Mouse (Mus musculus) midbrain, embryonic 16.5 days (tissue): ENCODE measurements around the gene Gm3448. TPM values are rescaled to one million over a fixed set of nuclear protein-coding genes. Genes with fewer than 3 reads are reported as not detected.
"Not testable (repeated sequence)": the region's sequence is repeated elsewhere in the genome, so short reads cannot be mapped to it uniquely, and the experiment has no call there.

ENCODE experiments used
- ATAC-seq: fragments of 200-750 bp; cut with Nextera tagmentation; 2 replicates; pipeline ENCODE4 v1.8.0; 2017; ENCODE audit warnings: moderate TSS enrichment
- H3K27ac ChIP-seq: fragments of 300-500 bp; sonication (generic); 2 replicates; pipeline ENCODE4 v1.5.1; 2014; ENCODE audit warnings: mild to moderate bottlenecking, low read length, mixed read lengths
- H3K27me3 ChIP-seq: fragments of 300-500 bp; sonication (generic); 2 replicates; pipeline ENCODE4 v1.6.1; 2014; ENCODE audit warnings: low read depth, low read length, mixed read lengths; ENCODE audit not compliant: control insufficient read depth, insufficient read depth
- H3K36me3 ChIP-seq: fragments of 300-500 bp; sonication (generic); 2 replicates; pipeline ENCODE4 v1.6.1; 2014; ENCODE audit warnings: mild to moderate bottlenecking, low read length, moderate library complexity, mixed read lengths; ENCODE audit not compliant: control insufficient read depth, insufficient read depth
- H3K4me1 ChIP-seq: fragments of 300-500 bp; sonication (generic); 2 replicates; pipeline ENCODE4 v1.6.1; 2014; ENCODE audit warnings: mild to moderate bottlenecking, low read length, mixed read lengths; ENCODE audit not compliant: control insufficient read depth, insufficient read depth
- H3K4me2 ChIP-seq: fragments of 300-500 bp; sonication (generic); 2 replicates; pipeline ENCODE4 v1.6.1; 2014; ENCODE audit warnings: mild to moderate bottlenecking, low read length, mixed read lengths
- H3K4me3 ChIP-seq: fragments of 300-500 bp; sonication (generic); 2 replicates; pipeline ENCODE4 v1.5.1; 2014; ENCODE audit warnings: low read depth, mild to moderate bottlenecking, low read length, moderate library complexity, mixed read lengths
- H3K9ac ChIP-seq: fragments of 300-500 bp; sonication (generic); 2 replicates; pipeline ENCODE4 v1.6.1; 2014; ENCODE audit warnings: low read depth, low read length, mixed read lengths
- H3K9me3 ChIP-seq: fragments of 300-500 bp; sonication (generic); replicated peaks from 2 replicates; pipeline ENCODE4 v1.6.1; 2014; ENCODE audit warnings: mild to moderate bottlenecking, low read length, mixed read lengths; ENCODE audit not compliant: control insufficient read depth, poor library complexity, severe bottlenecking
- WGBS: fragments of 180-500 bp; shearing (Covaris S2); extraction: QIAGEN DNeasy Blood & Tissue Kit; methylation state at CpG from one replicate; pipeline ENCODE4 v1.1.7; 2014; 5-methylcytosine and 5-hydroxymethylcytosine counted together
- polyA plus RNA-seq: library from polyadenylated mRNA; unstranded; fragments of >200 nt; fragmentation: Nextera tagmentation; extraction: Ambion mirVana; gene quantifications from 2 replicates; pipeline ENCODE4 v1.2.1, GENCODE M21; 2015

Gm3448 gene
- polyA plus RNA-seq, 1 experiment from 2014 or later = 4.7 TPM

DNA sequence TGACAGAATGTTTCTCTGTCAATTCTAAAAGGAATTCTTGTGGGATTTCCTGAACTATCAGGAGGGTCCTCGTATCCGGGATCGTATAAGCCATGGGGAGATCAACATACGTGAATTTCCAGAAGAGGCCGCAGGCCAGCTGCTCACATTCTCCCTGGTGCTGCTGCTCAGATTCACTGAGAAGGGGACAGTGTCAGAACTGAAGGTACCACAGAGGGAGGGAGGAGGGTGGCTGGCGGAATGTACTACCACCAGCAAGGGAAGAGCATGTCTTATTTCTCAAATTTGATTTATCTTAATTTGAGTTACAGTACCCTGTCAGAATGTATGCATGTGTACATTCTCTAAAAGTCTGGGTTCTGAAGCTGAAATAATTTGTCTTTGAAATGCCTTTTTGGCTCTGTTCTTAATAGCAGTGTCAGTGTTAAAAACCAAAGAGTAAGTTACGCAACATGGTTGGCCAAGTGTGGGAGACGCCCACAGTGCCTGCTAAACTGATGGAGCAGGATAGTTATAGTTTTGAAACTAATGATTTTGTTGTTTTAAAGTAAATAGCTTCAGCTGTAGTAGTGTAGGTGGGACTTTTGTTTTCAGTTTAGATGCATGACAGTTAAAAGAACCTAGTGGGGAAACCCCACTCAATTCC, 12.0 kb upstream of the Gm3448 start:
- not testable (repeated sequence) for H3K27ac ChIP-seq, H3K9ac ChIP-seq, H3K4me1 ChIP-seq, H3K36me3 ChIP-seq, H3K4me3 ChIP-seq, ATAC-seq, H3K4me2 ChIP-seq, H3K9me3 ChIP-seq, H3K27me3 ChIP-seq
- over 99% methylated on average over 5 of the region's 8 CpGs for WGBS

DNA sequence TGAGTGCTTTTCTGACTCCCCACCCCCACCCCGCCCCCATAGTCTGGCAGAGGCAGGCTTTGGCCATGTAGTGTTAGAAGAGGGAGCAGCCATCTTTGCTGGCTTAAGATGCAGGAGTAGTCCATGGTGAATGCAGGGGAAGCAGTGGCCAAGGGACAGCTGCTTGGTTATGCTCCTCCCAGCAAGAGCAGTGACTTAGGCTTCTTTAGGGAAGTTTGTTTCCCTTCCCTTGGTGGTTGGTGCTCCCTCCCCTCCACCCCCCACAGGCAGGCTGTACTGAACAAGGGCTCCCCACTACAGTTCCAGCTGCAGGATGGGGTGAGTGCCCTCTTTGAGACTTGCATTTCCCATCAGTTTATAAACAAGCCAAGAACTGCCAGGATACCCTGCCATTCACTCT, 11.4 kb upstream of the Gm3448 start:
- ATAC-seq, H3K4me2 ChIP-seq, H3K9ac ChIP-seq, H3K4me1 ChIP-seq, H3K4me3 ChIP-seq, H3K27ac ChIP-seq, H3K27me3 ChIP-seq, H3K9me3 ChIP-seq, H3K36me3 ChIP-seq: not testable (repeated sequence)
- 43% methylated on average over 1 of the region's 1 CpGs for WGBS

DNA sequence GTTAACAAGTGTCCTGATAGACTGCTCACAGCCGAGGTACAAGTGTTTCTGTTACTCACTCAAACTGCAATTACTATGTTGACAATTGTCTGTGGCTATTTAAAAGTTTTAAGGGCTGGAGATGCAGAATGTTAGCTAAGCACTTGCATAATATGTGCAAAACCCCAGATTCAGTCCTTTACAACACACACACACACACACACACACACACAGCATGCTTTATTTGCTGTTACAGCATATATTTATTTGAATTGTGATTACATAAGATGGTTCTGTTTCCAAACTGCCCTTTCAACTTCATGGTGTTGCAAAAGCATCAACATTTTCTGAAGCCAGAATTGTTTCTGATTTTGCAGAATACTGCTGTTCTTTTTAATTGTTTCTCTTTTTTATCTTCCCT, 9.0 kb upstream of the Gm3448 start:
- not testable (repeated sequence) for H3K4me2 ChIP-seq, H3K36me3 ChIP-seq, H3K9me3 ChIP-seq, ATAC-seq, H3K4me1 ChIP-seq, H3K27me3 ChIP-seq, H3K9ac ChIP-seq, H3K4me3 ChIP-seq, H3K27ac ChIP-seq
- no CpG with 5 or more reads among the region's 1 CpGs for WGBS

- H3K27ac ChIP-seq, ATAC-seq, H3K4me3 ChIP-seq, H3K9me3 ChIP-seq, H3K4me2 ChIP-seq, H3K36me3 ChIP-seq, H3K9ac ChIP-seq, H3K4me1 ChIP-seq, H3K27me3 ChIP-seq: not testable (repeated sequence)
- WGBS = no CpG with 5 or more reads among the region's 3 CpGs
These were observed 882 bp downstream of the Gm3448 start for GRCm38 (mm10) chr17:15040455-15040854.

- H3K27ac ChIP-seq, H3K27me3 ChIP-seq, H3K9me3 ChIP-seq, ATAC-seq, H3K4me3 ChIP-seq, H3K4me1 ChIP-seq, H3K4me2 ChIP-seq, H3K9ac ChIP-seq, H3K36me3 ChIP-seq: not testable (repeated sequence)
- WGBS = no CpG with 5 or more reads among the region's 4 CpGs
These were observed 9.9 kb downstream of the Gm3448 start for GRCm38 (mm10) chr17:15031414-15031813.

GRCm38 (mm10) chr17:15025513-15025912, 15.8 kb downstream of the Gm3448 start:
- H3K9me3 ChIP-seq, H3K9ac ChIP-seq, H3K4me2 ChIP-seq, H3K4me3 ChIP-seq, H3K27me3 ChIP-seq, ATAC-seq, H3K4me1 ChIP-seq, H3K27ac ChIP-seq, H3K36me3 ChIP-seq: not testable (repeated sequence)
- WGBS = no CpG with 5 or more reads among the region's 6 CpGs

- H3K36me3 ChIP-seq, H3K27ac ChIP-seq, H3K27me3 ChIP-seq, H3K4me2 ChIP-seq, H3K9ac ChIP-seq, H3K4me1 ChIP-seq, H3K4me3 ChIP-seq, H3K9me3 ChIP-seq: not testable (repeated sequence)
- ATAC-seq = peak; percentile 91
- WGBS = no CpG with 5 or more reads among the region's 48 CpGs
These were observed 16.7 kb downstream of the Gm3448 start for GRCm38 (mm10) chr17:15024502-15025193.

GRCm38 (mm10) chr17:15023878-15024492, 17.4 kb downstream of the Gm3448 start:
- not testable (repeated sequence) for H3K4me1 ChIP-seq, H3K4me3 ChIP-seq, H3K27ac ChIP-seq, H3K9ac ChIP-seq, H3K9me3 ChIP-seq, H3K4me2 ChIP-seq, H3K27me3 ChIP-seq, H3K36me3 ChIP-seq
- WGBS = no CpG with 5 or more reads among the region's 97 CpGs
- peak; percentile 86 for ATAC-seq

GRCm38 (mm10) chr17:15021503-15022220, 19.7 kb downstream of the Gm3448 start:
- not testable (repeated sequence) for H3K9ac ChIP-seq, H3K27me3 ChIP-seq, H3K27ac ChIP-seq, H3K36me3 ChIP-seq, ATAC-seq, H3K9me3 ChIP-seq, H3K4me1 ChIP-seq, H3K4me2 ChIP-seq, H3K4me3 ChIP-seq
- 71% methylated on average over 3 of the region's 3 CpGs for WGBS
